9 mouse cellular contexts compared by ENCODE assay signal in genomic region chr7:4471179-4471555, GRCm38 (mm10). TPM values are rescaled to one million over a fixed set of nuclear protein-coding genes. Genes with fewer than 3 reads are reported as not detected.
A peak's percentile ranks its signal among the peaks of the same experiment; 100 is the strongest.
DNase-seq lines count a peak whose midpoint lies in the region; ATAC-seq and TF ChIP-seq lines count a peak whose summit lies in the region.
"Had no signal": no experiment of that assay in that cellular context is flagged by ENCODE, and none has a peak within 500 bp of the region (broad histone marks: within the 10 kb centered on the region; RNA-seq: fewer than 3 reads in every experiment).

No protein-coding gene starts in this region.

- TF ChIP-seq CTCF in lung, postnatal 0 days (IDR thresholded peaks at IDR 0.05), result peak; percentile 87

- no peak overlapping the region for H3K27ac ChIP-seq in hindbrain, embryonic 14.5 days
- no peak overlapping the region for H3K27ac ChIP-seq in lung, postnatal 0 days (ENCODE audit: low read length)

- peak; percentile 88 for ATAC-seq in hindbrain, embryonic 14.5 days (ENCODE audit: low FRiP score)
- peak; percentile 89 for ATAC-seq in lung, postnatal 0 days

- H3K4me1 ChIP-seq in hindbrain, embryonic 14.5 days (replicated peaks; ENCODE audit: control insufficient read depth, insufficient read depth, low read length), result no peaks in the 10 kb centered on the region; the same call in 1 of the 2 replicates
- peaks cover 4% of the 10 kb centered on the region; the same call in 1 of the 2 replicates for H3K4me1 ChIP-seq in lung, postnatal 0 days (ENCODE audit: insufficient read depth, low read depth, low read length)

- TF ChIP-seq EP300 in lung, postnatal 0 days (IDR thresholded peaks at IDR 0.05), result no peak

- H3K9me3 ChIP-seq in hindbrain, embryonic 14.5 days (ENCODE audit: control insufficient read depth, low read length), result no peaks in the 10 kb centered on the region
- H3K9me3 ChIP-seq in lung, postnatal 0 days (ENCODE audit: low read length), result no peaks in the 10 kb centered on the region

- H3K4me3 ChIP-seq in hindbrain, embryonic 14.5 days (replicated peaks; ENCODE audit: low read length), result peak overlapping the region; percentile 42
- H3K4me3 ChIP-seq in lung, postnatal 0 days (ENCODE audit: low read depth, low read length), result peak overlapping the region; percentile 36
- H3K4me3 ChIP-seq: erythroblast, embryonic 14.5 days had no signal

- under 1% methylated on average over 24 of the region's 24 CpGs for WGBS in hindbrain, embryonic 14.5 days
- WGBS in lung, postnatal 0 days, result 4% methylated on average over 24 of the region's 24 CpGs

- peaks cover 40% of the 10 kb centered on the region for H3K27me3 ChIP-seq in hindbrain, embryonic 14.5 days (ENCODE audit: control insufficient read depth, insufficient read depth, low read length)
- no peaks in the 10 kb centered on the region for H3K27me3 ChIP-seq in lung, postnatal 0 days (replicated peaks; ENCODE audit: insufficient read depth, low read length)

- peak; percentile 88 for DNase-seq in ZHBTc4 (ENCODE audit: low read depth, low spot score)
- peak; percentile 78 to 79 for DNase-seq in cerebellum, postnatal 36 days
- peak; percentile 75 for DNase-seq in gastrocnemius, adult 18-20 months (ENCODE audit: low spot score)
- peak; percentile 84 for DNase-seq in hindbrain, embryonic 14.5 days (ENCODE audit: low spot score)
- peak; percentile 80 to 91 for DNase-seq in layer of hippocampus, postnatal 25 days (ENCODE audit: extremely low spot score in 1 of 2, low spot score in 1 of 2)
- DNase-seq in lung, postnatal 0 days (ENCODE audit: low spot score), result peak; percentile 88
- DNase-seq in ovary, postnatal 14 days (ENCODE audit: low spot score), result peak; percentile 76
- DNase-seq in urinary bladder, postnatal 25 days (ENCODE audit: low spot score), result peak; percentile 75

- peak overlapping the region; percentile 78 for H3K4me2 ChIP-seq in hindbrain, embryonic 14.5 days (replicated peaks)
- peak overlapping the region; percentile 66 for H3K4me2 ChIP-seq in lung, postnatal 0 days (replicated peaks; ENCODE audit: low read depth, low read length)

- no peaks in the 10 kb centered on the region for H3K36me3 ChIP-seq in hindbrain, embryonic 14.5 days (replicated peaks; ENCODE audit: control insufficient read depth, insufficient read depth)
- peaks cover 5% of the 10 kb centered on the region; the same call in 1 of the 2 replicates for H3K36me3 ChIP-seq in lung, postnatal 0 days (ENCODE audit: insufficient read depth, low read length)

- H3K9ac ChIP-seq in hindbrain, embryonic 14.5 days, result peak overlapping the region; percentile 59
- 0 out of 2 replicates have a peak overlapping the region, but pooled peaks have one; percentile 26 for H3K9ac ChIP-seq in lung, postnatal 0 days (replicated peaks; ENCODE audit: low read depth)

RNA-seq across cellular contexts. Expression of gene Eps8l1, which starts 10.7 kb away (rescaled TPM):
- total RNA-seq in gastrocnemius, adult 18-20 months (2021), result 1 to 10 TPM; 1.9 to 3.5 TPM
- 6.6 and 7.3 TPM in 2 replicates for polyA plus RNA-seq in hindbrain, embryonic 14.5 days (2014; fragmentation: Nextera tagmentation; extraction: Ambion mirVana)
- total RNA-seq in layer of hippocampus, postnatal 25 days (2021), result 1 to 10 TPM; 5.3 to 5.7 TPM
- polyA plus RNA-seq in lung, postnatal 0 days (2015; fragmentation: Nextera tagmentation; extraction: Ambion mirVana), result 15.0 and 22.5 TPM in 2 replicates
- polyA plus RNA-seq: erythroblast, embryonic 14.5 days had no signal

RNA-seq across cellular contexts. Expression of gene Rdh13, which starts 25.7 kb away (rescaled TPM):
- 10 to 100 TPM; 12.6 to 15.4 TPM for total RNA-seq in gastrocnemius, adult 18-20 months (2021)
- polyA plus RNA-seq in hindbrain, embryonic 14.5 days (2014; fragmentation: Nextera tagmentation; extraction: Ambion mirVana), result 41.6 and 45.5 TPM in 2 replicates
- 10 to 100 TPM; 23.3 to 27.8 TPM for total RNA-seq in layer of hippocampus, postnatal 25 days (2021)
- polyA plus RNA-seq in lung, postnatal 0 days (2015; fragmentation: Nextera tagmentation; extraction: Ambion mirVana), result 14.1 and 17.4 TPM in 2 replicates

RNA-seq across cellular contexts. Expression of gene Ppp1r12c, which starts 30.3 kb away (rescaled TPM):
- 10 to 100 TPM; 15.5 to 19.0 TPM for total RNA-seq in gastrocnemius, adult 18-20 months (2021)
- polyA plus RNA-seq in hindbrain, embryonic 14.5 days (2014; fragmentation: Nextera tagmentation; extraction: Ambion mirVana), result 50.1 and 54.7 TPM in 2 replicates
- 100 to 1,000 TPM; 128 to 167 TPM for total RNA-seq in layer of hippocampus, postnatal 25 days (2021)
- 52.6 and 55.4 TPM in 2 replicates for polyA plus RNA-seq in lung, postnatal 0 days (2015; fragmentation: Nextera tagmentation; extraction: Ambion mirVana)

RNA-seq across cellular contexts. Expression of gene Tnnt1, which starts 45.0 kb away (rescaled TPM):
- 100 to 1,000 TPM; 656 to 752 TPM for total RNA-seq in gastrocnemius, adult 18-20 months (2021)
- polyA plus RNA-seq in hindbrain, embryonic 14.5 days (2014; fragmentation: Nextera tagmentation; extraction: Ambion mirVana), result 1.8 and 3.9 TPM in 2 replicates
- total RNA-seq in layer of hippocampus, postnatal 25 days (2021), result 1 to 10 TPM; 1.5 to 1.9 TPM
- 14.0 and 17.8 TPM in 2 replicates for polyA plus RNA-seq in lung, postnatal 0 days (2015; fragmentation: Nextera tagmentation; extraction: Ambion mirVana)

RNA-seq across cellular contexts. Expression of gene Tnni3, which starts 52.9 kb away (rescaled TPM):
- total RNA-seq in gastrocnemius, adult 18-20 months (2021), result not detected
- polyA plus RNA-seq in hindbrain, embryonic 14.5 days (2014; fragmentation: Nextera tagmentation; extraction: Ambion mirVana), result 0.36 and 0.46 TPM in 2 replicates
- under 1 TPM in 1 of 2 experiments, not detected in 1; 0.44 TPM for total RNA-seq in layer of hippocampus, postnatal 25 days (2021)
- polyA plus RNA-seq in lung, postnatal 0 days (2015; fragmentation: Nextera tagmentation; extraction: Ambion mirVana), result 81.3 and 95.6 TPM in 2 replicates
- polyA plus RNA-seq: erythroblast, embryonic 14.5 days had no signal

Comparison
In these comparisons a context has a peak if more than half of its experiments do, and no peak if none do; other contexts are left out.
1. RNA of gene Ppp1r12c, which starts 30.3 kb away (total RNA-seq): 128 to 167 TPM in layer of hippocampus, postnatal 25 days; 15.5 to 19.0 TPM in gastrocnemius, adult 18-20 months; every median in the first group is over 4 times any median in the second.
2. Peak in every context shown above with its lines, with median percentiles within 50 percentile points of each other: DNase-seq.